Mouse (Mus musculus): ENCODE data around the gene Hagh. TPM values are rescaled to one million over a fixed set of nuclear protein-coding genes. Genes with fewer than 3 reads are reported as not detected.

Hagh gene
- polyA plus RNA-seq, 1 experiment from 2014 or later: 31.2 TPM

- Histone ChIP-seq H3K4me1 (no peaks in the 10 kb centered on the region), H3K4me2 (replicated peaks) (no peak overlapping the region), H3K4me3 (no peak overlapping the region), H3K9me3 (no peaks in the 10 kb centered on the region), H3K27me3 (0 out of 2 replicates have a peak, but pooled peaks cover 5% of the 10 kb centered on the region), H3K9ac (replicated peaks) (no peak overlapping the region), H3K36me3 (no peaks in the 10 kb centered on the region), H3K27ac (replicated peaks) (no peak overlapping the region)
- ATAC-seq (ENCODE audit: low FRiP score, low read depth): no peak
- 51% methylated on average over 6 of the region's 6 CpGs for WGBS
Measured at GRCm38 (mm10) chr17:24818172-24818571, 21.8 kb upstream of the Hagh start.

DNA sequence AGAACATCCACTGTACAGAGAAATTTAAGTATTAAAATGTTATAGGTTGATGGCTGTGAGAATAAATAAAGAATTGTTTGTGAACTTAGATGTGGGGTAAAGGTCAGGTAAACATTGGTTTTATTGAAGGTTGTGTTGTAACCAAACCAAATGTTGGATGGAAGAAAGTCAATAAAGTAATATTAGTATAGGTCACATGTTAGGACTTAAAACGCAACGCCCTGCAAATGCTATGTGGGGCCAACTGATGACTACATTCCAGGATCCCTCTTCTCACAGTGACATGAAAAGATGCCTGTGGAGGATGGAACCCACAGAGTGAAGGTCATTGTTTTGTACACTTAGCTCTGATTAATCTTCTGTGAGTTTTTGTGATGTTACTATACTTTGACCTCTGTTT lies 20.5 kb upstream of the Hagh start:
- H3K27me3 ChIP-seq: 0 out of 2 replicates have a peak, but pooled peaks cover 5% of the 10 kb centered on the region
- H3K9ac ChIP-seq (replicated peaks): no peak overlapping the region
- 82% methylated on average over 2 of the region's 2 CpGs for WGBS

GRCm38 (mm10) chr17:24821351-24822280 lies 18.3 kb upstream of the Hagh start:
- no peak for ATAC-seq (ENCODE audit: low FRiP score, low read depth)
- Histone ChIP-seq H3K9ac (replicated peaks) (no peak overlapping the region), H3K4me3 (no peak overlapping the region), H3K27me3 (0 out of 2 replicates have a peak, but pooled peaks cover 8% of the 10 kb centered on the region), H3K27ac (replicated peaks) (no peak overlapping the region), H3K4me1 (no peaks in the 10 kb centered on the region), H3K36me3 (no peaks in the 10 kb centered on the region), H3K4me2 (replicated peaks) (no peak overlapping the region), H3K9me3 (no peaks in the 10 kb centered on the region)
- WGBS: 64% methylated on average over 3 of the region's 3 CpGs

More for the DNA sequence above, 20.5 kb upstream of the Hagh start:
- H3K4me3 ChIP-seq: no peak overlapping the region
- H3K36me3 ChIP-seq: no peaks in the 10 kb centered on the region
- no peak for ATAC-seq (ENCODE audit: low FRiP score, low read depth)
- H3K4me2 ChIP-seq (replicated peaks): no peak overlapping the region
- no peaks in the 10 kb centered on the region for H3K4me1 ChIP-seq
- no peak overlapping the region for H3K27ac ChIP-seq (replicated peaks)
- H3K9me3 ChIP-seq: no peaks in the 10 kb centered on the region

- ATAC-seq (ENCODE audit: low FRiP score, low read depth): no peak
- no peaks in the 10 kb centered on the region for H3K4me1 ChIP-seq
- WGBS: 56% methylated on average over 5 of the region's 5 CpGs
- H3K4me3 ChIP-seq: no peak overlapping the region
- H3K27ac ChIP-seq (replicated peaks): no peak overlapping the region
- no peaks in the 10 kb centered on the region for H3K9me3 ChIP-seq
- H3K9ac ChIP-seq (replicated peaks): no peak overlapping the region
- H3K27me3 ChIP-seq: 0 out of 2 replicates have a peak, but pooled peaks cover 19% of the 10 kb centered on the region
- H3K36me3 ChIP-seq: no peaks in the 10 kb centered on the region
- H3K4me2 ChIP-seq (replicated peaks): no peak overlapping the region
Measured at GRCm38 (mm10) chr17:24840341-24840740, 398 bp downstream of the Hagh start.

GRCm38 (mm10) chr17:24841133-24841532 lies 1.2 kb downstream of the Hagh start:
- WGBS: 50% methylated on average over 4 of the region's 4 CpGs
- no peak for ATAC-seq (ENCODE audit: low FRiP score, low read depth)
- Histone ChIP-seq H3K4me2 (replicated peaks) (no peak overlapping the region), H3K4me1 (no peaks in the 10 kb centered on the region), H3K9me3 (no peaks in the 10 kb centered on the region), H3K9ac (replicated peaks) (no peak overlapping the region), H3K4me3 (no peak overlapping the region), H3K27ac (replicated peaks) (no peak overlapping the region), H3K36me3 (no peaks in the 10 kb centered on the region), H3K27me3 (0 out of 2 replicates have a peak, but pooled peaks cover 19% of the 10 kb centered on the region)

DNA sequence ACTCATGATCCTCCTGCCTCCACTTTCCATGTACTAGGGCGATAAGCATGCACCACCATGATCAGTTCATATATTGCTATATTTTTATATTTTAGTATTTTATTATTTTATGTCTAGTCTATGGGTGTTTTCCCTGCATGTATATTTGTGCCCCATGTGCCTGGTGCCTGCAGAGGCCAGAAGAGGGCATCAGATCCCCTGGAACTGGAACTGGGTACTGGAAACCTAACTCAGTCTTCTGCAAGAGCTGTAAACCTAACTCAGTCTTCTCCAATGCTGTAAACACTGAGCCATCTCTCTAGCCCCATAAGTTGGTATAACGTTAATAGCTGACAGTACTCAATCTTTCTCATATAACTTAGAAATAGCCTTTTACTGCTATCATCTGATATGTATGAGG lies 2.7 kb downstream of the Hagh start:
- Histone ChIP-seq H3K27me3 (0 out of 2 replicates have a peak, but pooled peaks cover 18% of the 10 kb centered on the region), H3K9me3 (no peaks in the 10 kb centered on the region), H3K4me2 (replicated peaks) (no peak overlapping the region), H3K27ac (replicated peaks) (no peak overlapping the region), H3K9ac (replicated peaks) (no peak overlapping the region), H3K36me3 (no peaks in the 10 kb centered on the region), H3K4me3 (no peak overlapping the region), H3K4me1 (no peaks in the 10 kb centered on the region)
- no peak for ATAC-seq (ENCODE audit: low FRiP score, low read depth)
- WGBS: 56% methylated on average over 2 of the region's 2 CpGs

GRCm38 (mm10) chr17:24844525-24844924 lies 4.6 kb downstream of the Hagh start:
- Histone ChIP-seq H3K36me3 (no peaks in the 10 kb centered on the region), H3K9ac (replicated peaks) (no peak overlapping the region), H3K4me3 (no peak overlapping the region), H3K4me2 (replicated peaks) (no peak overlapping the region), H3K9me3 (no peaks in the 10 kb centered on the region), H3K27ac (replicated peaks) (no peak overlapping the region), H3K4me1 (peaks cover 12% of the 10 kb centered on the region), H3K27me3 (0 out of 2 replicates have a peak, but pooled peaks cover 14% of the 10 kb centered on the region)
- WGBS: 65% methylated on average over 9 of the region's 9 CpGs
- no peak for ATAC-seq (ENCODE audit: low FRiP score, low read depth)

DNA sequence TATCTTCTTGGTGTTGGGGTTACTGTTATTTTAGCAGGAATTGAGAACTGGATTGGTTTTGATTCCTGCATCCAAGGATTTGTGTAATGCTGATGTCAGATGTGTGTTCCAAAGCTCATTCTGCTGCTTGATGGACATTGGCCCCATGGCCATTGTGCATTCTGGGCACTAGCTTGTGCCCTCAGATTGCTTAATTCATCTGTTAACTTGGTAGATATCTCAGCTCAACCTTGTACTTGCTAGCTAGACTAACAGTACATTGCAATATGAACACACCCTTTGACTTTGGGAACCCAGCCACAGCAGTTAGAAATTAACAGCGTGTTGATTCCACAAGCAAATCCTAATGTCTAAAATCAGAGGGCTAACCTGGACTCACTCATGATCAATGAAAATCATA lies 7.4 kb downstream of the Hagh start:
- H3K4me1 ChIP-seq: peaks cover 21% of the 10 kb centered on the region
- H3K27ac ChIP-seq (replicated peaks): no peak overlapping the region
- WGBS: 94% methylated on average over 1 of the region's 1 CpGs
- H3K4me3 ChIP-seq: no peak overlapping the region
- no peak overlapping the region for H3K9ac ChIP-seq (replicated peaks)
- H3K9me3 ChIP-seq: no peaks in the 10 kb centered on the region
- no peaks in the 10 kb centered on the region for H3K36me3 ChIP-seq
- no peak overlapping the region for H3K4me2 ChIP-seq (replicated peaks)
- no peak for ATAC-seq (ENCODE audit: low FRiP score, low read depth)
- peaks cover 16% of the 10 kb centered on the region for H3K27me3 ChIP-seq

GRCm38 (mm10) chr17:24848600-24849031 lies 8.7 kb downstream of the Hagh start:
- Histone ChIP-seq H3K9ac (replicated peaks) (no peak overlapping the region), H3K4me1 (peaks cover 21% of the 10 kb centered on the region), H3K27ac (replicated peaks) (no peak overlapping the region), H3K36me3 (peaks cover 5% of the 10 kb centered on the region), H3K9me3 (no peaks in the 10 kb centered on the region), H3K4me3 (no peak overlapping the region), H3K4me2 (replicated peaks) (peak overlapping the region; percentile 94), H3K27me3 (peaks cover 16% of the 10 kb centered on the region)
- ATAC-seq (ENCODE audit: low FRiP score, low read depth): no peak

DNA sequence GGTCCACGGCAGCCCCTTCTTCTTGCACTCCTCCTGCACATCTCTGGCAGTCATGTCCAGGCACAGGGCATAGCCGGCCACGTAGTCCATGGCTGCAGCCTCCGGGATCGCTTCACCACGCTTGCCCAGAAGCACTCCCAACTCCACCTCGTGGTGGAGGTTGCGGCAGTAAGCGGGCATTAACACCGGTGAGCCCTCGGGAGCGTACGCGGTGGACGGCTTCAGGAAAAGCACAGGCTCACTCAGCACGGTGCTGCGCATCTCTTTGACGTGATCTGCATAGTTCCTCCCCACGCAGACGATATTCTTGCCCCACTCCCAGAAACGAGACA lies 9.8 kb downstream of the Hagh start:
- Histone ChIP-seq H3K27ac (replicated peaks) (peak overlapping the region; percentile 94), H3K9ac (replicated peaks) (peak overlapping the region; percentile 67), H3K4me3 (peak overlapping the region; percentile 78), H3K27me3 (peaks cover 12% of the 10 kb centered on the region), H3K36me3 (peaks cover 7% of the 10 kb centered on the region), H3K4me1 (peaks cover 21% of the 10 kb centered on the region), H3K9me3 (no peaks in the 10 kb centered on the region), H3K4me2 (replicated peaks) (peak overlapping the region; percentile 94)
- WGBS: 0% methylated on average over 21 of the region's 21 CpGs
- ATAC-seq (ENCODE audit: low FRiP score, low read depth): peak; percentile 55

DNA sequence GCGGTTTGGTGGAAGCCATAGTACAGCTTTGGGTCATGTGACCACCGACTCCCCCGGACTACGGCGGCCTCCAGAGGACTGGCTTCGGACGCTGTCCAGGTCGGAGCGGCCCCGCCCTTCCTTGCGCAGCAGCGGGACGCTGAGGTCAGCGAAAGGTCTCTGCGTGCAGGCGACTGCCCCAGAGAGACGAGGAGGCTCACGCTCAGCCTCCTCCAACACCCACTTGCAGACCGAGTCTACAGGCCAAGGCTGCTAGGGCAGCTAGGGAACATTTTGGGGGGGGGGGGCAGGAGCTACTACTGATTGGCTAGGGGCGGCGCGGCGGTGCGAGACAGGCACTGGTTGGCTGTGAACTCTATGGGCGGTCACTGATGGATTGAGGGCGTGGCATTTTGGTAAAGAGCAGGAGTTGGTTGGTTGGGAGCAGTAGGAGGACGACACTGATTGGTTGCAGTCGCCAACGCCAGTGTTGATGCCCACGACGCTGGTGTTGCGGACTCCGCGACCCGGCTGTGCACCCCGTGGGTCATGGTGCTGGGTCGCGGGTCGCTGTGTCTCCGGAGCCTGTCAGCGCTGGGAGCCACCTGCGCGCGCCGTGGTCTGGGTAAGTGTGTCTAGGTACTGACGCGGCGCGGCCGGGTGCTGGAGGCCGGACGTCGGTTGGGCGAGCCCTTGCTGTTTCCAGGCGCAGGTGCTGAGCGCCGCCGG lies 10.3 kb downstream of the Hagh start, which contains the start of gene Fahd1:
Fahd1 (minus strand) TSS at position 300 of the 708 bp plus-strand sequence.
- Histone ChIP-seq H3K4me2 (replicated peaks) (peak within 1 kb of the TSS; percentile 94), H3K4me1 (peaks cover 21% of the 10 kb centered on the region), H3K27ac (replicated peaks) (peak within 1 kb of the TSS; percentile 94), H3K27me3 (peaks cover 12% of the 10 kb centered on the region), H3K9me3 (no peaks in the 10 kb centered on the region), H3K4me3 (peak within 1 kb of the TSS; percentile 78), H3K36me3 (peaks cover 7% of the 10 kb centered on the region), H3K9ac (replicated peaks) (peak within 1 kb of the TSS; percentile 75)
- peak; percentile 100 for ATAC-seq (ENCODE audit: low FRiP score, low read depth)
- WGBS: 0% methylated on average over 58 of the region's 58 CpGs

DNA sequence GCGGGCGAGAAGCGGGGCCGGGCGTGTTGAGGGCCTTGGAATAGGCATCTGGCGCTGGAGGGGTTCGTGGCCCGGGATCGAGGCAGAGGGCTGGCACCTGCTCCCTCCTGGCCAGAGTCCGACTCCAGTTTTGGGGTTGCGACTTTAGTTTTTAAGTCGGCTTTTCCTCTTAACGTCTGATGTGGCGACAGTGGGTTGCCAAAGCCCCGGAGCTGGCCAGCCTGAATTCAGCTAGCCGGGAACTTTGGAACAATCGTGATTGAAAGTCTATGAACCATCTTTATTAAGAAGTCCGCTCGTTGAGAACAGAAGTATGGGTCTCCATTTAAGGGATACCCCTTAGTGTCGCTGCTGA lies 10.8 kb downstream of the Hagh start:
- no peak for ATAC-seq (ENCODE audit: low FRiP score, low read depth)
- no peaks in the 10 kb centered on the region for H3K9me3 ChIP-seq
- peak overlapping the region; percentile 94 for H3K4me2 ChIP-seq (replicated peaks)
- H3K4me3 ChIP-seq: peak overlapping the region; percentile 78
- H3K4me1 ChIP-seq: peaks cover 21% of the 10 kb centered on the region
- H3K27me3 ChIP-seq: peaks cover 12% of the 10 kb centered on the region
- 1% methylated on average over 20 of the region's 20 CpGs for WGBS
- H3K36me3 ChIP-seq: peaks cover 10% of the 10 kb centered on the region
- H3K27ac ChIP-seq (replicated peaks): peak overlapping the region; percentile 94; the same call in 1 of the 2 replicates
- peak overlapping the region; percentile 75 for H3K9ac ChIP-seq (replicated peaks)

All from midbrain, embryonic 12.5 days (tissue).